Mouse (Mus musculus) embryonic facial prominence, embryonic 13.5 days (tissue): Measurements from ENCODE around the gene Rragd. TPM values are rescaled to one million over a fixed set of nuclear protein-coding genes. Genes with fewer than 3 reads are reported as not detected.

ENCODE experiments used
- ATAC-seq: fragments of 200-750 bp; cut with Nextera tagmentation; 2 replicates; pipeline ENCODE4 v1.8.0; 2017; ENCODE audit warnings: low read depth; ENCODE audit not compliant: insufficient number of reproducible peaks, insufficient read depth, low FRiP score, low TSS enrichment
- H3K27ac ChIP-seq: fragments of 300-500 bp; sonication (generic); 2 replicates; pipeline ENCODE4 v1.5.1; 2015; ENCODE audit warnings: moderate library complexity, mild to moderate bottlenecking, inconsistent platforms
- H3K27me3 ChIP-seq: fragments of 300-500 bp; sonication (generic); 2 replicates; pipeline ENCODE4 v1.6.1; 2015; ENCODE audit warnings: mild to moderate bottlenecking, inconsistent platforms
- H3K36me3 ChIP-seq: fragments of 300-500 bp; sonication (generic); 2 replicates; pipeline ENCODE4 v1.6.1; 2015; ENCODE audit warnings: mild to moderate bottlenecking, inconsistent platforms
- H3K4me1 ChIP-seq: fragments of 300-500 bp; sonication (generic); 2 replicates; pipeline ENCODE4 v1.6.1; 2015; ENCODE audit warnings: inconsistent platforms
- H3K4me2 ChIP-seq: fragments of 300-500 bp; sonication (generic); 2 replicates; pipeline ENCODE4 v1.6.1; 2015; ENCODE audit warnings: moderate library complexity, mild to moderate bottlenecking, inconsistent platforms
- H3K4me3 ChIP-seq: fragments of 300-500 bp; sonication (generic); 2 replicates; pipeline ENCODE4 v1.5.1; 2015; ENCODE audit warnings: mild to moderate bottlenecking, inconsistent platforms
- H3K9ac ChIP-seq: fragments of 300-500 bp; sonication (generic); 2 replicates; pipeline ENCODE4 v1.6.1; 2015; ENCODE audit warnings: mild to moderate bottlenecking, inconsistent platforms
- H3K9me3 ChIP-seq: fragments of 300-500 bp; sonication (generic); 2 replicates; pipeline ENCODE4 v1.6.1; 2016; ENCODE audit warnings: inconsistent platforms
- WGBS: fragments of 180-500 bp; shearing (Covaris S2); methylation state at CpG from one replicate; pipeline ENCODE4 v1.1.7; 2015; ENCODE audit warnings: mixed read lengths; 5-methylcytosine and 5-hydroxymethylcytosine counted together
- polyA plus RNA-seq: library from polyadenylated mRNA; unstranded; fragments of >200 nt; fragmentation: Nextera tagmentation; extraction: Ambion mirVana; gene quantifications from 2 replicates; pipeline ENCODE4 v1.2.1, GENCODE M21; 2015

Gene Rragd
- polyA plus RNA-seq, 1 experiment from 2014 or later: 9.9 TPM

DNA sequence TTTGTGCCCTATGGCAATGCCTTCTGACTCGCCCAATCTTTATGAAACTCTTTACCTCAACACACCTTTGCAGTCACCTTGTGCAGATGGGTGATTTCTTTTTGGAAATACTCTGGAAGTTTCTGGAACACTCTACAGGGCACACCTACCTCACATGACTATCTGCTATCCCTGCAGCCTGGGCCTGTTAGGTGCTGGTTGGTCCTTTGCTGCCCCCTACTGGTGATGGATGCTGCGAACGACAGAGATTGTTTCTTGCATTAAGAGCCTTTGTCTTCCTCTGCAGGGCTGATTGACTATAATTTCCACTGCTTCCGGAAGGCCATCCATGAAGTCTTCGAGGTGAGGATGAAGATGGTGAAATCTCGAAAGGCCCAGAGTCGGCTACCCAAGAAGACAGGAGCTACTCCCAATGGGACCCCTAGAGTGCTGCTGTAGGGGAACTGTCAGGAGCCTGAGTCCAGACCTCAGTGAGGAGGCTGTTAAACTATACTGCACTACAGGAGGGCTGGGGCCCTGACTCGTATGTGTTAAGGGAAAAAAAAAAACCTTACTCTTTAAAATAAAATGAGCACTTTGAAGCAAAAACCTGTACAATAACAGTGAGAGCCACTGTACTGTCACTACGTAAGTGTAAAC, 35.6 kb downstream of the Rragd start:
- ATAC-seq: no peak
- Histone ChIP-seq H3K4me1 (no peaks in the 10 kb centered on the region), H3K4me2 (no peak overlapping the region), H3K27ac (no peak overlapping the region), H3K9me3 (no peaks in the 10 kb centered on the region; the same call in 1 of the 2 replicates), H3K27me3 (no peaks in the 10 kb centered on the region), H3K9ac (no peak overlapping the region), H3K36me3 (no peaks in the 10 kb centered on the region), H3K4me3 (no peak overlapping the region)
- 52% methylated on average over 9 of the region's 9 CpGs for WGBS

DNA sequence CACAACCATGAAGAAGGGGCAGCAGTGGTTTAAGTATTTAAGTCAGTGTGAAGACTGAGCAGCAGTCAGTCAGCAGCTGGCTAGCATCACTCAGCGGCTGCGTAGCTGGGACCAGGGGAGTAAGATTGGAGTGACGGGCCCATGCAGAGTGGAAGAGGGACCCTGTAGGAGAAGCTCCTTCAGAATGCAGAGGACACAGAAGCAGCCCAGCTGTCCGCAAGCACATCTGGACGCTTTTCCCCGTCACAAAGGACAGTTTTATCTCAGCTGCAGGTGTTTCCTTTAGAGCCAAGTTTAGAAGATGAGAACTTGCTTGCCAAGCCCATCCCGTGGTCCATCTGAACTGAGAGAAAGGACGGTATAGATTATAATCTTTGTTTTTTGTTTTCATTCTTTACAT, 41.6 kb downstream of the Rragd start:
- Histone ChIP-seq H3K27me3 (no peaks in the 10 kb centered on the region), H3K4me2 (no peak overlapping the region), H3K4me1 (no peaks in the 10 kb centered on the region), H3K27ac (no peak overlapping the region), H3K4me3 (no peak overlapping the region), H3K36me3 (peaks cover 11% of the 10 kb centered on the region), H3K9ac (no peak overlapping the region), H3K9me3 (no peaks in the 10 kb centered on the region)
- WGBS: 78% methylated on average over 8 of the region's 8 CpGs
- no peak for ATAC-seq

DNA sequence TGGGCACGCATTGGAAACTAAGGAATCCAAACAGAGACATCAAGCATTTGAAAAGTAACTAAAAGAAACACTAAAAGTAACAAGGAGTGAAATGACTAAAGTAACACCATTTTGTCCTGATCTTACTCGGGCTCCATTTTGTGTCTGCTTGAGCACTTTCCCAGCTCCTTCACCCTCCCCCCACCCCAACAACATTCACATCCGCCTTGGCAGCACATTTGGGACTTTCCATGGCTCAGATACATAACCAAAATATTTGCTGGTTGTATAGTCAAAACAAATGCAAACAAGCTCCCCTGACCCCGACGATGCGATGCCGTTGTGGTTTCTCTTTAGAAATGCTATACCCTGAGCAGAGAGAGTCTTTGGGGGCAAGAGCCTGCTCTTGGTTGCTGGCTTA, 46.3 kb downstream of the Rragd start:
- H3K4me3 ChIP-seq: no peak overlapping the region
- H3K4me1 ChIP-seq: peaks cover 16% of the 10 kb centered on the region
- no peaks in the 10 kb centered on the region for H3K9me3 ChIP-seq
- no peak overlapping the region for H3K27ac ChIP-seq
- no peak for ATAC-seq
- 77% methylated on average over 7 of the region's 7 CpGs for WGBS
- no peak overlapping the region for H3K9ac ChIP-seq
- no peak overlapping the region for H3K4me2 ChIP-seq
- H3K36me3 ChIP-seq: peaks cover 11% of the 10 kb centered on the region
- H3K27me3 ChIP-seq: no peaks in the 10 kb centered on the region

DNA sequence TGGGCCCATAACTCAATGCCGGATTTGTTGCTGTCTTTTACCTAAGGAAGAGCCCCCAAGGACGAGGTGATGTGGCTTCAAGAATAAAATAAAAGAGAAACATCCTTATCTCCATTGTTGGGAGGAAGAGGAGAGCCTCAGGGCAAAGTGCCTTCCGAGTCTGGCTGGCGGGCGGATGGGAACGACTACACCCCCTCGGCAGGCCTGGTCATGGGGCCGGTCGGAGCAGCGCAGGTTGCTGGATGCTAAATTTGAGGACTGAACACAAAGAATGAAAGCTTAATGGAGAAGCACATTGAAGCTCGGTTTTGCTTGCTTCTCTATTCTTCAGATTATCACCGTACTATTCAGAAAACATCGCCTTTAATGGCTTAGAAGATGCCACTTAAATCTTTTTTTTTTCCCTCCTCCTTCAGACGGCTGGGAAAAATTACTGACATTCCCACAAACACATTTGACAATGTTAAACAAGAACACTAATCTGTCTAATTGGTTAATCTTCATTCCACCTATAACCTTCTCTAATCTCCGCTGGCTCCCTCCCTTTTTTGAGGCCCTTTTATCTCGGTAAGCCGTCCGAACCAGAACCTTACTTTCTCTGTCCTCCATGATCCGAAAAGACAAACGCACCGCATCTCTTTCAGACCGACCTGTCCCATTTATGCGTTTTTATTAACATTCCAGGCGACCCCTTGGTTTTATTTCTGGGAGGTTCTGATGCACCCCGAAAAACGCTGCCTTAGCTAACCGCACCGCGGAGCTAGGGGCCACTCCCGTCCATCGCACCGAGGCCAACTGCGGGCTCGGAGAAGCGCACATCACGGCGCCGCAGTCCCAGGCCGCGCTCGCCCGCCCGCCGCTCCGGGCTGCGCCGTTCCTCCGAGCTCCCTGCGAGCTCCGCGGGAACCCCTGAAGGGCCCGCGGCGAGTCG, 47.7 kb downstream of the Rragd start:
- peak overlapping the region; percentile 97 for H3K9ac ChIP-seq
- ATAC-seq: peak; percentile 52
- H3K4me1 ChIP-seq: peaks cover 16% of the 10 kb centered on the region
- H3K36me3 ChIP-seq: peaks cover 16% of the 10 kb centered on the region
- WGBS: 2% methylated on average over 55 of the region's 55 CpGs
- peak overlapping the region; percentile 69 for H3K4me3 ChIP-seq
- H3K27me3 ChIP-seq: no peaks in the 10 kb centered on the region
- peak overlapping the region; percentile 92 for H3K27ac ChIP-seq
- H3K4me2 ChIP-seq: peak overlapping the region; percentile 69
- peaks cover 3% of the 10 kb centered on the region for H3K9me3 ChIP-seq

DNA sequence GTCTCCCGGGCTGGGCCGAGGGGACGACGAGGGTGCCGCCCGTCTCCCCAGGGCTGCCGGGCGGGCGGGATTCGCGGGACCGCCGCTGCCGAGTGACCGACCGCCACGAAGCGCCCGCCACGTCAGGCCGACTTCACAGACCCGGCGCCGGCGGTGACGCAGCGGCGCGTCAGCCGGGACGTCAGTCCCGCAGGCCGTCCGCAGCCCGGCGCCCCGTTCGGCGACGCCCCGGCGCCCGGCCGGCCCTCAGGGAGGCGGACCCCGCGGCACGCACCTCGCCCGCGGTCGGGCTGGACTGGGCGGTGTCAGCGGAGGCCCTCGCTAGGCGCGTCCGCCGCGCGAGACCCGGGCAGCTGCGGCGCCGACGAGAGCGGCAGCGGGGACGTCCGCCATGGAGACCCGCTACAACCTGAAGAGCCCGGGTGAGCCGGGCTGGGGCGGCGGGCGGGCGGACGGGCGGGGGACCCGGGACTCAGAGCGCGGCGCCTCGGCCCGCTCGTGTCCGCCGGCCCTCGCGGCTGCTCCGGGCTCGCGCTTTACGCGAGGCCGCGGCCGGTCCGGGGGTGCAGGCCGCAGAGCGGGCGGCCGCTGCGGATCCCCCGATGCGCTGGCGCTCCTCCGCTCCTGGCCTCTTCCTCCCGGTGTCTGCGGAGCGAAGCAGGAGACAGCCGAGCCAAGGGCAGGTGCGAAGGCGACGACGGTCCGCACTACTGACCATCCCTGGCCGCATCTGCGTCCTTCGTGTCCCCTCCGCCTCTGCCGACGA, 48.5 kb downstream of the Rragd start, which contains the start of gene Ube2j1:
Gene Ube2j1 (plus strand): TSS at position 222 of the 766 bp plus-strand sequence.
- H3K4me2 ChIP-seq: peak within 1 kb of the TSS; percentile 69
- peaks cover 4% of the 10 kb centered on the region for H3K9me3 ChIP-seq
- H3K36me3 ChIP-seq: peaks cover 22% of the 10 kb centered on the region
- WGBS: under 1% methylated on average over 92 of the region's 123 CpGs
- peak within 1 kb of the TSS; percentile 92 for H3K27ac ChIP-seq
- H3K4me3 ChIP-seq: peak within 1 kb of the TSS; percentile 69
- peak within 1 kb of the TSS; percentile 97 for H3K9ac ChIP-seq
- ATAC-seq: peak; percentile 96
- no peaks in the 10 kb centered on the region for H3K27me3 ChIP-seq
- peaks cover 16% of the 10 kb centered on the region for H3K4me1 ChIP-seq

DNA sequence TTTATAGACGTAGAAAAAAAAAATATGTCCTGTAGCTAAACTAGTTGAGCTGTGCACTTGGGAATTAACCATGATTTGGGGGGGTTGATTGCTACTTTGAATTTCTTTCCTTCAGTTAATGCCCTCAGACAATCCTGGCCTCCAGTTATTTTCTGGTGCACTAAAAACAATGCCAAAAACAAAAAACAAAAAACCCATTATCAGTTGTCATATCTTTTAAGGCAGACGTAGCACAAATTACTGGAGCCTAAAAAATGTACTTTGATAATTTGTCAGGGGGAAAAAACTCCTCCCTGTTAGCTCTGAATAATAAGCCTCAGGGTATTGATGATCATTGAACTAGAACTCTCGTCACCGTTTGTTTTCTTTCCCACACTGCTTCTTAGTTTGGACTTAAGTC, 49.2 kb downstream of the Rragd start:
- Histone ChIP-seq H3K4me2 (peak overlapping the region; percentile 69), H3K4me3 (peak overlapping the region; percentile 69), H3K9me3 (peaks cover 4% of the 10 kb centered on the region), H3K27ac (peak overlapping the region; percentile 92; the same call in 1 of the 2 replicates), H3K36me3 (peaks cover 25% of the 10 kb centered on the region), H3K4me1 (peaks cover 16% of the 10 kb centered on the region), H3K9ac (peak overlapping the region; percentile 97), H3K27me3 (no peaks in the 10 kb centered on the region)
- no peak for ATAC-seq
- 3% methylated on average over 4 of the region's 4 CpGs for WGBS

DNA sequence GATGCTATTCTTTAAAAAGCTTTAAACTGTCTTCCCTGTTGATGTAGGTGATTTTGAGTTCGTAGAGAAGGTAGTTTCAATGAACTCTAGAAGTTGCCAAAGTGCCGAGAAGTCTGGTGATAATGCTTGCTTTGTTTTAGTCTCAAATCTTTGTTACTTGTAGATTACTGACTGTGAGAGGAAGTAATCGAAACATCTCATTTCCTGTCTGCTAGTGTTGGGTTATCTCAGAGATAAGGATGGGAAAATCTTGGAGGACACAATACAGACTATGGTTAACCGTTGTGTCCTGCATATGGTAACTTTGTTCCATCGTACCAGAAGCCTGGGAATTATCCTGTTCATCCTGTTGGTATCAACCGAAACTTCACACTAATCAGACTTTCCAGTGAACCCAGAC, 50.7 kb downstream of the Rragd start:
- no peaks in the 10 kb centered on the region for H3K27me3 ChIP-seq
- ATAC-seq: no peak
- H3K9me3 ChIP-seq: peaks cover 4% of the 10 kb centered on the region
- no peak overlapping the region for H3K4me3 ChIP-seq
- no peak overlapping the region for H3K27ac ChIP-seq
- no peak overlapping the region for H3K9ac ChIP-seq
- WGBS: 76% methylated on average over 6 of the region's 6 CpGs
- H3K4me2 ChIP-seq: 0 out of 2 replicates have a peak overlapping the region, but pooled peaks have one; percentile 69
- peaks cover 24% of the 10 kb centered on the region for H3K36me3 ChIP-seq
- H3K4me1 ChIP-seq: peaks cover 16% of the 10 kb centered on the region

DNA sequence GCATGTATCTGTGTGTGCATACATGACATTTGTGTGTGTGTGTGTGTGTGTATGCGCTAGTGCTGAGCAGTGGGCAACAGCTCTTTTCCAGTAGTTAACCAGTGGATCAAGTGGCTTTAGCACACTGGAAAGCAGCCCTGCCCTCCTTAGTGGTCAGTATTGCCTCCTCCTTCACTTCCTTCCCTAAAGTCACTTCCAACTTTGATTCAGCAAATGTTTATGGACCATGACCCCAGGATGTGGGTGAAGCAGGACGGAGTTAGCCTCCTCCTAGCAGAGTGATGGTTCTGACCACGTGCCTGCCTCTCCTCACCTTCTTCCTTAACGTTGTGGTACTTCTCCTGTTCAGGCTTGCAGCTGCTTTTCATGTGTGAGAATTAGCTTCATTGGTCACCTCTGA, 57.0 kb downstream of the Rragd start:
- 90% methylated on average over 4 of the region's 4 CpGs for WGBS
- no peak for ATAC-seq

DNA sequence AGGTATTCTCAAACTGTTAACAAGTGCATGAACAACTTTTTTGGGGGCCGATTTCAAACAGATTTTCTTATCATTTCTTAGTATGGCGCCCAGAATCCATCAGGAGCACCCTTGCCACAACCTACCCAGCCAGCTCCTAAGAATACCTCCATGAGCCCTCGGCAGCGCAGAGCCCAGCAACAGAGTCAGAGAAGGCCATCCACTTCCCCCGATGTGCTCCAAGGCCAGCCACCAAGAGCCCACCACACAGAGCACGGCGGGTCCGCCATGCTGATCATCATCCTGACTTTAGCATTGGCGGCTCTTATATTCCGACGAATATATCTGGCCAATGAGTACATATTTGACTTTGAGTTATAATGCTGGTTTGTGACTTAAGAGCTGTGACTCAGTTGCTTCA, 66.8 kb downstream of the Rragd start:
- Histone ChIP-seq H3K4me2 (no peak overlapping the region), H3K9ac (no peak overlapping the region), H3K36me3 (peaks cover 70% of the 10 kb centered on the region), H3K9me3 (no peaks in the 10 kb centered on the region), H3K27me3 (no peaks in the 10 kb centered on the region), H3K4me1 (no peaks in the 10 kb centered on the region), H3K4me3 (no peak overlapping the region), H3K27ac (no peak overlapping the region)
- ATAC-seq: no peak
- 93% methylated on average over 11 of the region's 11 CpGs for WGBS

More for the DNA sequence above, 57.0 kb downstream of the Rragd start:
- H3K27ac ChIP-seq: no peak overlapping the region
- no peaks in the 10 kb centered on the region for H3K4me1 ChIP-seq
- no peak overlapping the region for H3K4me3 ChIP-seq
- H3K36me3 ChIP-seq: peaks cover 75% of the 10 kb centered on the region
- H3K9ac ChIP-seq: no peak overlapping the region
- peaks cover 4% of the 10 kb centered on the region for H3K9me3 ChIP-seq
- no peaks in the 10 kb centered on the region for H3K27me3 ChIP-seq
- H3K4me2 ChIP-seq: no peak overlapping the region

DNA sequence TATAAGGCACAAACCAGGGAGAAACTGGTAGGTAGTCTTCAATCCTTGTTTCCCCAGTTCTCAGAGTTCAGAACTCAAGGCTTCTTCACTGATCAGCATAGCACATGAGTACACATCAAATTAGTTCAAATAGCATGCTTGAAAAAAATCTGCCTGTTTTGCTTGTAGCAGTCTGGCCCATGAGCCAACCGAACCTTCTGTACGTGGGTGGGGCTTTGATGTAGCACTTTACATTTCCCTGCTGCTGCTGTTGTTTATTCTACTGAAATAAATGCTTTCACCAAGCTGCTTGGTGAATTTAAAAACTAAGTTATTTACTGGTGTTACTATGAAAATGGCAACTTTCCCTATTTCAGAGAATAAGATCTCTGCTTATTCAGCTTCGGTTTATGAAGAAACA, 69.2 kb downstream of the Rragd start:
- peaks cover 47% of the 10 kb centered on the region for H3K36me3 ChIP-seq
- WGBS: 93% methylated on average over 3 of the region's 3 CpGs

DNA sequence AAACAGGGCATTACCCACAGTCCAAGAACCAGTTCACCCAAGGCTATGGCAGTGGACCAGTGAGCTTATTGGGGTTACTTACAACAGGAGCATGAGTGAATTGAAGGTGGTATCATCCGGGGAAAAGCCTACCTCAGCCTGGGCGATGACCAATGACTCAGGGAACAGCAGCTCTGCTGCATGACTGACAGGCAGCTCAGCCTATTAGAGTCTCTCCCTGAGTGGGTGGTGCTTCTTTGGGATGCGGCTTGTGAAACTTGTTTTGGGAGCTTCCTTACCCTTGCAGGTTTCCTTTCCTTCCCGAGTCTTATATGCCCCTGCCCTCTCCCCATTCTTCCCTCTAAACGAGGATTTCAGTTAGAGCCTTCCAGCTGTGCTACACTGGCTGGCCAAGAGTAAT, 69.8 kb downstream of the Rragd start:
- Histone ChIP-seq H3K4me1 (no peaks in the 10 kb centered on the region), H3K27ac (no peak overlapping the region), H3K9ac (no peak overlapping the region), H3K36me3 (peaks cover 43% of the 10 kb centered on the region), H3K4me2 (no peak overlapping the region), H3K9me3 (no peaks in the 10 kb centered on the region), H3K27me3 (no peaks in the 10 kb centered on the region), H3K4me3 (no peak overlapping the region)
- WGBS: 89% methylated on average over 5 of the region's 5 CpGs
- ATAC-seq: no peak

More for the DNA sequence above, 69.2 kb downstream of the Rragd start:
- no peaks in the 10 kb centered on the region for H3K9me3 ChIP-seq
- no peaks in the 10 kb centered on the region for H3K27me3 ChIP-seq
- H3K4me3 ChIP-seq: no peak overlapping the region
- no peak overlapping the region for H3K9ac ChIP-seq
- H3K27ac ChIP-seq: no peak overlapping the region
- no peak overlapping the region for H3K4me2 ChIP-seq
- no peaks in the 10 kb centered on the region for H3K4me1 ChIP-seq
- no peak for ATAC-seq
